Mouse (Mus musculus): ENCODE measurements around the gene Hebp1. TPM values are rescaled to one million over a fixed set of nuclear protein-coding genes. Genes with fewer than 3 reads are reported as not detected.

Gene Hebp1
- total RNA-seq, 2 experiments from 2014 or later: 74.3 to 79.5 TPM

DNA sequence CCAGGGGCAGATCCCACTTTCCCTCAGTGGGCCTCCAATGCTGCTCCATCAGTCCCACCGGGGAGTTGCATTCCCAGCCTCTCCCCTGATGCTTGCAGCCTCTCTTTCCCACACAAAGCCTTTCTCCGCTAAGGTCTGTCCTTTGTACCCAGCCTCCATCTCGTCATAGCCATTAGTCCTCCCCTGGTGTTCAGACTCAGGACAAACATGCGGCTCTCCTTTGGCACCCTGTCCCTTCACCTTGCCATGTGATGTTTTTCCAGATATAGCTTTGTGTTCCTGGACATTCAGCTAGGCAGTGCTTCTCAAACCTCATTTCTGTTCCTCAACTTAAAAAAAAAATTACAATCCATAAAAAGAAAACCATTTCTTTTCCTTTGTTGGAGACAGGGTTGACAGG, 39.3 kb downstream of the Hebp1 start:
- DNase-seq: no peak

DNA sequence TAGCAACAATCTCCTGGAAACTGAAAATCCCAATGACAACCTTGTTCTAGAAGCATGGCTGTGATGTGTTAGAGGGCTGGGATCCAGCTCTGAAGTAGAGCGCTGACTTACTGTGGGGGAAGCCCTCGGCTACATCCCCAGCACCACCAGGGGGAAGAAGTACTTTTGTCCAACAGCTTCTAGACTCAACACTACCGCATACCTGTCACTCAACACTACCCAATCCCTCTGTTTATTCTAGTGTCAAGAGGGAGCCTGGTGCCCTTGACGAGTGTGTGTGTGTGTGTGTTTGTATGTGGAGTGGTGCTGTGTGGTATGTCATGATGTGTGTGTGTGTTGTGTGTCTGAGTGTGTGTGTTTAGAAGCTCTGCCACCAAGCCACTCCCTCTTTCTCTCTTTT, 40.3 kb downstream of the Hebp1 start:
- no peak for DNase-seq

DNA sequence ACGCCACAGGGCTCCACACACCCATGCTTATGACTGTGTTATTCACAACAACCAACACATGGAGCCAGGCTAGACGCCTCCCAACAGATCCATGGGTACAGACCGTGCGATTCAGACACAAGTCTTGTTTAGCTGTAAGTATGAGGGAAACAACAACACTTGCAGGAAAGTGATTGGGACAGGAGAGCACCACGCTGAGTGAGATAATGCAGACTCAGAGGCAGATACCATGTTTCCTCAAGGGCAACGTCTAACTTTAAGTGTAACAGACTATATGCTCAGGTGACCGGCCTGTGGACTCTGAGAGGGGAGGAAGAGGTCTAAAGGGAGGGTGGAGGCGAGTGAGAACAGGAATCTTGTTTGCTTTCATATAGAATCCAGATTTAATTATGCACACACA, 41.2 kb downstream of the Hebp1 start:
- no peak for DNase-seq

DNA sequence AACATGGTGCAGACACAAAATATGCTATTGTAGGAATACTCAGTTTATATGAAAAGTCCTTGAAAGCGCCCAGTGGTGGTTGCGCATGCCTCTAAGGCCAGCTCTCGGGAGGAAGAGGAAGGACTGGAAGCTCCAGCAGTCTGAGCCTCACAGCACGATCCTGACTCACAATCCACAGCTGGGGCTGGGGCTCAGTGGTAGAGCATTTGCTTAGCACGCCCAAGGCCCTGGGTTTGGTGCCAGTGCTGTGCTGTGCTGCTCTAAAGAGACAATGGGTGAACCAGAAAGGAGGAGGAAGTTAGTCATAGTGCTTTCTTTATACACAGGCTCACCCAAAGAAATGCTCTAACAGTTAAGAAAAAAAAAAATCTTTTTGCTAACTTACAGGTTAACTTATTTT, 44.1 kb downstream of the Hebp1 start:
- DNase-seq: no peak

DNA sequence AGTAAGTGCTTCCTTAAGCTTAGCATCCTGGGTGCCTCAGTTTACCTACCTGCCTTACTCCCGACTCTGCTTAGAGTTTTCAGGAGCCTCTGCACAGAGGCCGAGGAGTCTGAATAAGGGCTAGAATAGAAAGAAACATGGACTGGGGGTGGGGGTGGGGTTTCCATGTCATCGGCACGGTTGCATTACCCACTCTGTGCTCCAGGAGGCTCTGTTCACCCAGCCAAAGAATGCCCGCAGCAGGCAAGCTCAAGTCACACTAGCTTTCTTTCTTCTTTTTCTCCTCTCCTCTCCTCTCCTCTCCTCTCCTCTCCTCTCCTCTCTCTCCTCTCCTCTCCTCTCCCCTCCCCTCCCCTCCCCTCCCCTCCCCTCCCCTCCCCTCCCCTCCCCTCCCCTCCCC, 47.5 kb downstream of the Hebp1 start:
- DNase-seq: no peak

DNA sequence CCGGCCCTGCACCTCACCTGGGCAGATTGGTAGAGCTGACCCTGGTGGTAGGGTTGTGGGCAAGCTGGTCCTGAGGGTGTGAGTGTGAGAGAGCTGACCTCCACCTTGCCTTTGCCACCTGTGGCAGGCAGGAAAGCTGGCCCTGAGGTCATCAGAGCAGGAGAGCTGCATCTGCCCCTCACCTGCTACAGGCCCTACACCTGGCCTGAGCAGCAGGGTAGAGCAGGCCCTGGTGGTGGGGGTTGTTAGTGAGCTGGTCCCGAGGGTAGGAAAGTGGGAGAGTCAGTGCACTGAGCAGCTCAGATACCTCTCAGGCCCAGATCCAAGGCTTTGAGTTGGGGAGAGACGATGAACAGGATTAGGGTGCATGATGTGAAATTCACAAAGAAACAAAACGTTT, 48.1 kb downstream of the Hebp1 start:
- no peak for DNase-seq

DNA sequence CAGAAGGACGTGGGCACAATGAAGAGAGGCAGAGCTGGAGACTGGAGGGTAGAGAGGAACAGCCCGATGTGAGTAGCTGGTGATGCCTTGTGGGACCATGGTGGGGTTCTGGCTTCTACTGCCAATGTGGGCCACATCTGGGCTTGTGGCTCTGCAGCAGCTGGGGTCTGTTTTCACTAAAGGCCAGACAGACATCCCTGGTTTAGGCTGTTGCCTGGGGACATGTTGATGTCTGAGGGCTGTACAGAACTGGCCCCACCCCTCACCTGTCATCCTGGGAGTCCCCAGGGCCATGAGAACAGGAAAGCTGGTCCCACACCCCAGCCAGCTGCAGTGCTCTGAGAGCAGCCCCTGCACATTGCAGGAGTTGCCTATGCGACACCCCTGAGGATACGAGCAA, 48.6 kb downstream of the Hebp1 start:
- no peak for DNase-seq

DNA sequence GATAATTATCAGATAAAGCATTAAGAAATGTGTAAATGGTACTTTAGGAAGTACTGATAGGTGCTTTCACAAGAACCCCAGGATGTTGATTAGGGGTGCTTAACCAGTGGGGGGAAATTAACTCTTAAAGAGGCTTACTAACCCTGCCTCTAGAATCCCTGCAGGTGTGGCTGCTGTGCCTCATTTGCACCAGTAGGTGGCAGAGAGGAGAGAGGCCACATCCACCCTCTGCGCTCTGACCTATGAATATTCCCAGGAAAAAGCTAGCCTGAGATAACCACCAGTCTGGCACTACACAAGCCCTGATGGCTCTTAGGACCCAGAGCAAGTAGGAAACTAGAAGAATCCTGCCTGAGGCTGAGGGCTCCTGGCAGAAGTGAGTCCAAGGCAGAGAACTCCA, 49.3 kb downstream of the Hebp1 start:
- no peak for DNase-seq

DNA sequence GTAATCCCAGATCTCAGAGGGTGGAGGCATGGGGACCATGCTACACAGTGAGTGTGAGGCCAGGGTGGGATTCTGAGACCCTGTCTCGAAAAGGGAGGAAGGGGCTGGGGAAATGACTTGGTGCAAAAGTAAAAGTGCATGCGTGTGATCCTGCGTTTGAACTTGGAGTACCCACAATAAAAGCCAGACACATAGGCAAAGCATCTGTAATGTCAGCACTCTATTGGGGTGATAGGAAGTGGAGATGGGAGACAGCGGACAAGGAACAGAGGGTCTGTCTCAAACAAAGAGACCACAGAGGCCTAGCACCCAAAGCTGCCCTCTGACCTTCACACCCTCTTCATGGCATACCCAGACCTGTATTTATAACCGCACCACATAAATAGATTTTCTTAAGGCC, 51.8 kb downstream of the Hebp1 start:
- no peak for DNase-seq

DNA sequence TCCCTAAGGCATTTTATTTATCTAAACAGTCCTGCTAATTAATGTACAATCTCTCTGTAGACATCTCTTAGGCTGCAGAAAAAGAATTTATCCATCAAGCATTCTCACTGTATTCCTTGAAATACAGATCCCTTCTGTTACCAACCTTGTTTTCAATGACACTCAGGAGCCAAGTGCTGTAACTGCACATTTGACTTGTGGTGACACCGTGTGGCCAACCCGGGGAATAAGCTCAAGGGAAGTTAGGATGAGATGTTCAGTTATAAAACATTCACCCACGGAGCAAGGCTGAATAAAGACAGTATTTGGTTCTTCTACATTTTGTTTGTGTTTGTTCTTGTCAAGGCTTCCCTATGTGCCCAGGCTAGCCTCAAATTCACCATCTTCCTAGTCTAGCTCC, 53.3 kb downstream of the Hebp1 start:
- no peak for DNase-seq

DNA sequence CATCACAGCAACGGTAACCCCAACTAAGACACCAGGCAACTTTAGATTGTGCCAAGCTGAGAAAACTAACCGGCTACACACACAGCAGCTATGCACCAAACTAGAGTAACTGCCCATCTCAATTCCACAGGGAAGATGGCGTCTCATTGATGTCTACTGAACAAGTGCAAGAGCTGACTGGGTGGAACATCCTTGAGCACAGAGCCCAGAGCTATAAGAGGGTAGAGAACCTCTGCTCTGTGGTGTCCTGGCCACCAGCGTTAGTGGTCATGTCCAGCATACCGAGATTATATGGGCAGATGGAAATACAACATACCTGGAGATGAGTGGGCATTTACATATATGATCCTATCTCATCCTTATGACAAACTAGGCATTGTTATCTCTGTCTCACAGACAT, 54.7 kb downstream of the Hebp1 start:
- DNase-seq: no peak

DNA sequence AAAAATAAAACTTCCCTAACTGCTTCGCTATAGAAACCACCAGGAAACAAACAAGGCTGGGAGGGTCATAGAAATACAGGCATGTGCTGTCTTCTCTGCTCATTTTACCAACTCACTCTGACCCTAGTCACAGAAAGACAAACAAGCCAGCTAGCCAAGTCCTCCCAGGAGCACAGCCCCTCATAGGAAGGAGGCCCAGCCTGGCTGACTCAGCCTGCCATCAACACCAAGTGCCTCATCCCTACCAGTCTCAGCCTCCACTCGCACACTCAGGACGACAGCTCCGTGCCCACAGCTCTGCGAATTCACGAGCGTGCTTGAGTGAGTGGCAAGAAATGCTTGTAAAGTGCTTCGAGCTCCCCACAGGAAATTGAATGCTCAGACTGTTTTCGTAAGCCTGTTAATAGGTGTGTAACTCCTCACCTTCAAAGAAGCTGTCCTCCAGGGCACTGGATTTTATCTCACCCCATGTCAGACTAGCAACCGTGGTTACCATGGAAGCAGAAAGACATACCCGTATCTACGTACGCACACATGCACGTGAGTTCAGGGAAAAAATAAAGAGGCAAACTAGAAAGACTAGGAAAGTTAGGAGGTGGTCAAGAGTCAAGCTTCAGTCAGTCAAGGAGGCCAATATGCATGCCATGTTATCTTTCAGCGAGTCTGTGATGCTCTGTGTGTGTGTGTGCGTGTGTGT, 56.2 kb downstream of the Hebp1 start:
- no peak for DNase-seq

DNA sequence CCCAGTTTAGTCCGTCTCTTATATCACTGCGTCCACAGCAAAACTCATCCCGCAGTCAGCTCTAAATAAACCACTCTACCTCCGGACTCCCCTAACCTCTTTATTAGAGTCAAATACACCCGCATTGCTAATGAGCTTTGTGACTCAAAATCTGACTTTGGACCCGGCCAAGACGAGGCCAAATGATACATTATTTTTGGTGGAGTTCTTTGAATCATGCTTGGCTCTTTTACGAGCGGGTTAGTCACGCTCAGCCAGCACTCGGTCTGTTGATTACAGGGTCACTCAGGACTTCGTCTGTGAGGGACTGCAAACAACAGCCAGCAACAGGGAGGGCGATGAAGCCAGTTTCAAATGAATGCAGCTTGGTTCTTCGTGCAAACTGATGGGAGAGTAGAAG, 59.1 kb downstream of the Hebp1 start:
- no peak for DNase-seq

DNA sequence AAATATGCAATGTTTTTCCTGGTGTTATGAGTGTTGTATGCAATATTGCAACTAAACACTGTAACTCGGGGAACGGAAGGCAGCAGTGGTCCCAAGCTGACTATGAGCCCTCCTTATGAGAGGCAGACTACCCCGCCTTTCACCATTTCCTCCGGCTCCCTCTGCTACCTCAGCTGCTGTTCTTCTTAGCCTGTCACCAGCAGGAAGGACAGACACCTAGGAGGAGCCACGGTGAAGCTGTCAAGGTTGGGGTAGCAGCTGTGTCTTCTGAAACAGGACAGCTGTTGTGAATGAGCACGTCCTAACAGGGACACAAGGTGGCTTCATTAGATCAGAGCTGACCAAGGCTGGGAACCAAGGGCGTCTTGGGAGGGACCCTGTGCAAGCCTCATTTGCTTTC, 59.6 kb downstream of the Hebp1 start:
- DNase-seq: no peak

DNA sequence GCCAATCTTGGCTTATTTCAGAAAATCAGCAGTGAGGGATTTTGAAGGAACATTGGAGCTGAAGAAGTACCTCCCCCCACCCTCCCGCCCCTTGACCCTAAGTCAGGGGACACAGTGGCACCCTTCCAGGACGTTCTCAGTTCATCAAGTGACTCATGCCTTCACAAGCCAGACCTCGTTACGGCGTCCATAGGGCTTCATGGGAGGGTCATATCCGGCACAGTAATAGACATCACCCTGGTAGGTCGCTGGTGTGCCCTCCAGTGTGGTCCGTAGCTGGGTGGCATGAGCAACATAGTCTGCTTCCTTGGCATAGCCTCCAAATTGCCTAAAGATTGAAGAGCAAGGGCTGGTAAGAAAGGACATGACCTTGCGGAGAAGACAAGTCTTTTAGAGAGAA, 60.1 kb downstream of the Hebp1 start:
- no peak for DNase-seq

DNA sequence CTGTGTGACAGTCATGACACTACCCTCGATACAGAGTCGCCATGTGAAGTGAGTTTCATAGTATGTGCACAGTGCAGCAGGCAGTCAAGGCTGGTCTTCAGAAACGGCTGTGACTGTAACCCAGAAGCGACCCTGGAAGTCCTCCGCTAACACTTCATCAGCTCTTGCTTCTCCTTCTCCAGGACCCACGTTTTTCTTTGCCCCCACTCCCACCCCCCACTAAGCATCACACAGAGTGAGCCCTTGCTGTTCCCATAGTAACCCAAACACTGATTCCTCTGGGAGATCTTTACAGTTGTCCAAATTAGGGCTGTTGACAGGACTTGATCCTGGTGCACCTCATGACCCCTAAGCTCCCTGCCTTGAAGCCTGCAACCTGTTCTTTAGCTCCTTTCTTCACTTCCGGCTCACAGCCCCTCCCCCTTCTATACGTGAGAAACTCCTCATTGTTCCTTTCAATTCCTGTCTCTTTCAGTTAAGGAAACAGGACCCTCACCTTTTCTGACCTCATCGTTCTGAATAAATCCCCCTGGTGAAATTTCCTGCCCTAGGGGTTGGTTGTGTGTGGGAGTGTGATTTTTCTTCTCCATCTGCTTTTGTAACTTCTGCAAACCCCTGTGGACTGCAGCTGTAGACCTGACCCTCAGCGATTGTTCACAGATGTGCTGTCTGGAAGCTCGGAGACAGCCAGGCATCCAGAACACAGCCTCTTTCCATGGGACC, 61.2 kb downstream of the Hebp1 start:
- DNase-seq: no peak

DNA sequence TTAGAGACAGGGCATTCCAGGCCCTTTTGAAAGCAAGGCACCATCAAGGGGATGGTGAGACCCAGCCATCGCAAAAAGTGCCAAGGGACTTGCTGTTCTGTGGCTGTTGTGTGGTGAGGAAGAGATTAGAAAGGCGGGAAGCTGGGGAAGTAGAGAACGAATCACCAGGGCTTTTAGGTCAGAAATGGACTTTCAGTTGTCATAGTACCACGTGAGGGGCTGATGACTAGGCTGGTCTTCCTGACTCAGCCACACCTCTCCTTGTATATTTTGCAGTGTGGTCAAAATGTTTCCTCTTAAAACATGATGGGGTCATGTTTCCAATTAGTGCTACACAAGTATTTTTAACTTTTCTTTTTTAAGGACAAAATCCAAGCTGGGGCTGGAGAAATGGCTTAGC, 62.1 kb downstream of the Hebp1 start:
- no peak for DNase-seq

DNA sequence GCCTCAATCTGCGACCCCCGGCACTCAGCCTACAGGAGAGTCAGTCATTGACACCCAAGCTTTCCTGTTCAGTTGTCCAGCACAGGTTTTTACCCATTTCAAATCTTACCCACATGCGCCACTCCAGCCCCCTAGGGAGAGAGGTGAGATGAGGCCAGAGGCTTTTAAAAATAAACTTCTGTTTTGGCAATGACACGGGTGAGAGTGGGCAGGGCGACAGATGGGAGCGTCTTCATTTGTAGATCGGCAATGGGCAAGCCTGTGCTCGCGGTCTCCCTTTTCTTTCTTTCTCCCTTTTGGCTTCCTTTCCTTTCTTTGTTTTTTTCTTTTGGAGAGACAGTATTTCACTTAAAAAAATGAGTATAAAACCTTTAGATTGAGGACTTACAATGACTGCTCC, 64.3 kb downstream of the Hebp1 start:
- DNase-seq: no peak

DNA sequence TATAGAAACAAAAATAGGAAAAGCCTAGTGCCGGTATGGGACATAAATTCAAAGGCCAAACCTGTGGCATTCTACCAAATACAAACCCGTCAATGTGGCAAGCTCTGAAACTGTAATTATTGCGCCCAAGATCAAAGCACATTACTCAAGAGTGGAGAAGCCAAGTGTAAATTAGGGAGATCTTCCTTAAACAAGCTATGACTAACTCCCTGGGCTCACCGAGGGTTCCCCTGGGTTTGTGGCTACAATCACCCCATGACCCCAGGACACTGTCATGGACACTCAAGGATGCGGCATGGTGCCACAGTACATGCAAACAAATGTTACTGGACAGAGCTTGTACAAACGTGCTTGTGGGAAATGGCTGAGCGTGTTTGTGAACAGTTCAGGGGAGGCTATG, 64.7 kb downstream of the Hebp1 start:
- DNase-seq: no peak

DNA sequence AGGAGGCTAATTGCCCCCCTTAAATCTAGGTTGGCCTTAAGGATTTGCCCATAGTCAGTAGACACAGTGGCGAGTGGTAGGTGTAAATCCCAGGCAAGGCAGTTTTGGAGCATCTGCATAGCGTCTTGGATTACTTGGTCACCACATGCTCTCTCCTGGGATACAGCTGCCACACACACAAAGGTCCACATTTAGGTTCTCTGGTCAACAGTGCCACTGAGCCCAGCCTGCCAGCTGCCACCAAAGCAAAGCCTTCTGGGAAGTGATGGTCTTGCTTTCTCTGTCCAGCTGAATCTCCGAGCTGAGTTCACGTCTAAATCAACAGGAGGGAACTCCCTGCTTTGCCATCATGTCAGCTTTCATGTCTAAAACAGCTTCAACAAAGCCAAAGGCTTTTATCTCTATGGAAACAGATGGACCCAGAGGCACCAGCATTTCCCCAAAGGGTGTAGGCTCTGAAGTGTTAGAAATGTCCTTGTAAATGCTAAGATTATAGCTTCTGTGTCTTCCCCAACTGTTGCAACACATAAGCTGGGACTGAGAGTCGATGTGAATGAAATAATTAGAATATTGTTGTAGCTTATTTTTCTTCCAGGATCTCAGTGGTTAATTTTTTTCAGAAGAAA, 73.0 kb downstream of the Hebp1 start:
- no peak for DNase-seq

DNA sequence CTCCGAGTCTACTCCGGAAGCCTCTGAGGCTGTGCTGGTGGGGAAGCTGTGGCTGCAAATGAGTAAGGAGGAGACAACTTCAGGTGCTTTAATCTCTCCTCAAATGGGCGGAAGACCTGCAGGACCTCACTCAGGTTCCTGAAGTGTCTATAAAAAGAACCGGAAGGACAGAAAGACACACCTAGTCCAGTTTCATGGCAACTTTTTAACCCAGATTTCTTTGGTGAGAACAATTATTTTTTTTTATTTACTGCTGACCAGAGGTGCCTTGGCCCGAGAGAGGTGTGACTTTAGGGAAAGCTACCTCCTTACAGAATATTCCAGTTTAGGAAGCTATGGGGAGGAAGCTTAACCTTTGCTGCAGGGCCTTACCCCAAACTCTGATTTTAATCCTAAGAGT, 79.6 kb downstream of the Hebp1 start, which contains the start of gene Gprc5d:
Gene Gprc5d, minus strand, starts transcription at position 101 of the 400 bp plus-strand sequence.
- DNase-seq: no peak

DNA sequence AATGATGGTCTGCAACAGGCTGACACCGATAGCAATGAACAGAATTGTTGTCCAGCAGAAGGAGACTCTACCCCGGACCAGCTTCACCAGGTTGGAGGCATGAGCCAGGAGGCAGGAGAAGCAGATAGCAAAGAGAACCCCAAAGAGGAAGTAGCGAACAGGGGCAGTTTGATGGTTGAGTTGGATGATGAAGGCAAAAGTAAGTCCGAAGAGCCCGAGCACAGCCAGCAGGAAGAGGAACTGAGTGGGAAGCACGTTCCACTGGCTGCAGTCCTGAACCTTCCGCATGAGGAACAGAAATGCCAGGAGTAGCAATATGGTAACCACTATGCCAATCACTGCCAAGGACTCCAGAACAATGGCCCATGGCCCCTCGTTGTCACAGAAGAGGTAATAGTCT, 81.3 kb downstream of the Hebp1 start:
- DNase-seq: no peak

DNA sequence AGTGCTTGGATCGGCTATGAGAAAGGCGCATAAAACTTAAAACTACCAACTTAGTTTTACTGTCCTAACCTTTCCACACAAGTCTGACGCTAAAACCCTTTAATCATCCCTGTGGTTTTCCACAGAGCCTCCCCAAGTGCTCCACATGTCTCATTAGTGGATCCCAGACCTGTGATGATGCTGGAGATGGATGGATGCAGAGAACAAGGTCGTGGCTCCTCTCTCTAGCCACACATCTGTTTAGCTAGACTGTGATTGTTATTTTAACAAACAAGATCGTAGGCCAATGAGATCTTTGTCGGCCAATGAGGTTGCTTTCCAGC, 84.7 kb downstream of the Hebp1 start:
- no peak for DNase-seq

DNA sequence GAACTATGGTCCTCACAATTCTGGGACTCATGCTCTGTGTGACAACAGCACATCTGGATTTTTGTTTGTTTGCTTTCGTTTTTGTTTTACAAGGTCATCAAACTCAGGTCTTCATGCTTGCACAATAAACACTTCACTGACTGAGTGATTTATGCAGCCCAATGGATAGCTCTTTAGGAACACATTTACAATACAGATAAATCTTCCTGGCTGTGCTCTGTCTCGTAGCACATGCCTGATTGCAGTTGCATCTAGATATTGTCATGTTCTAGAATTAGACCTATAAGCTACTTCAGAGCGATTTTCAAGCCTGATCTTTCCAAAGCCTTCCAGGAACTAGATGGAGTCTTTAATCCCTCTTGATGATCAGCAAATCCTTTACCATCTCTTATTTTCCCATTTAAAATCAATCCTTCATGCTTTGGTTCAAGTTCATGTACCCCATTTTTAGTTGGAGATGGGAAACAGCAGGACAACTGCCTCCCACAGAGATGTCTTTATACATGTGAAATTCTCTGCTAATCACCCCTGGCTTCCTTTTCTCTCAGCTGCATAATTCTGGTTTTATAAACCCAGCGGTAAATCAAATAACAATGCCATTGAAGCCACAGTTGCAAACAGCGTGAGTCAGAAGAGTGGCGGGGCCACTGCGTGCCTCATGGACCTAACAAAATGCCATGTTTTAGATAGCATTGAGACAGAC, 85.3 kb downstream of the Hebp1 start:
- no peak for DNase-seq
